Mouse (Mus musculus): ENCODE results near the gene Ikzf1.

- no peak for TF ChIP-seq POLR2A (IDR thresholded peaks at IDR 0.05; ENCODE audit: control insufficient read depth, low read depth, low read length)
- no peak for TF ChIP-seq CTCF (IDR thresholded peaks at IDR 0.05; ENCODE audit: control insufficient read depth, insufficient read depth, insufficient replicate concordance, low read depth, low read length)
Observed at GRCm38 (mm10) chr11:11657634-11658033, 27.2 kb upstream of the Ikzf1 start.

Data from testis, adult 2 months (tissue).